Mouse (Mus musculus): ENCODE data around the gene Wfikkn2.

Gene Wfikkn2

DNA sequence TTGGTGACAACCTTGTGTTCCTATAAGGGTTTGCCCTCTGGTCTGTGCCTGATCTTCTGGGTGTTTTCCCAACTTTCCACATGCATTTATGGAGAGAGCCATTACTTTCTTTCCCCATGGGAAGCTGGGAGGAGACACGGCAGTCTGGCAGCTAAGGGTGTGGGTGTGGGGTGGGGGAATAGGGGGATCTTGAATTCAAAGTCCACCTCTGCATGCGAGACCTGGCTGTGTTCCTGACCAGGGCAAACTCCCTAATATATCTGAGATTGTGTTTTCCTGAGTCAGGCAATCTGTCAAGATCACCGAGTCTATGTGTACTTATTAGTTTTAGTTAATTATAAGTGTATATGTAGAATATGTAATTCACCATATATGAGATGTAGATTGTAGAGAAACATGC is 49.5 kb downstream of the Wfikkn2 start:
- in situ Hi-C loops (cut with MboI, MseI) = no loop called here

DNA sequence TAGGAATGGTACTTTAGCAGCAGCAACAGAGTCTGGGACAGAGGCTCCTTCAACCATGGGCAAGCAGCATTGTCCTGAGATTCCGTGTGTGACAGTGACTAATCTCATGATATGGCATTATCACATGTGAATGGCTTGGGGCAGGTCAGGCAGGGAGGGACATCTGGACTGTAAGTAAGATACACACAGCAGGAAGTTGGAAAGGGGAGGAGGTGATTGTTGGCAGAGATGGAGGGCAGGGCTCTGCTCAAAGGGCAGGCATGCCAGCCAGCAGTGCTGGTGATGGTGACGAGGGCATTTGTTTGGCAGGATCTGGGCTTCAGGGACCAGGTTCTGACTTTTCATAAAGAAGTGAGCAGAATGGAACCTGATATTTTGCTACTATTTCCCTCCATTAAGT is 52.7 kb downstream of the Wfikkn2 start:
- in situ Hi-C loops (cut with MboI, MseI) = no loop called here

DNA sequence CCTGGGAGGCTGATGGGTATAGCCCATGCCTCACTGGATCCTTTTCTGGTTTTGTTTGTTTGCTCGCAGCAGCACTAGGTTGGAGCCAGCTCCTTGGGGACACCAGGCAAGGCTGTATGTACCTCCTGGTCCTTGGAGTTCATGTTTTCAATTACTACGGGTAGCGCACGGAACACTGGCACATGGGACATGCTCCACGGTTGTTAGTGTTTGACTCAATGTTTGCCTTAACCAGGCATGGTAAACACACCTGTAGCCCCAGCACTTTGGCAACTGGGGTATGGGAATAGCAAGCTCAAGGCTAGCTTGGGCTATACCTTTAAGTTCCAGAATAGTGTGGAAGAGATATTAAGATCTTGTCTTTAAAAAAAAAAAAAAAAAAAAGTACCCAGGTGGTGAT is 55.1 kb downstream of the Wfikkn2 start:
- in situ Hi-C loops (cut with MboI, MseI) = no loop called here

DNA sequence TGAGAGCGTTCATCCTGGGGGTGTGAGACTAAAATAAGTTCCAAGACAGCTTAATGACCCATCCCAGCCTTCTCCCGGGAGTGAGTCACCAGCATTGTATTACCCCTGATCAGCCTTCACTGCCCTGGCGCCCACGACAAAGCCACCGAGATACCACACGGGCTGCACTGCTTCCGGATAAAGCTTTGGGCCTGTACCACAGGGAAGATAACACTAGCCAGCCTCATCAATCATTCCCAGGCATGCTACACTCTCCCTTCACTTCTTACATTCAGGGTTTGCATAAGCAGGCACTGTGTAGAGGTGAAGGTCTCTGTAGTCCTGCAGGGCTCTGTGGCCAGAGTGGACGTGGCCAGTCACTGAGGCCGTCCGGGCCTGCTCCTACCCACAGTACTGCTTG is 56.2 kb downstream of the Wfikkn2 start:
- in situ Hi-C loops (cut with MboI, MseI) = no loop called here

Measured in regulatory T cell (primary cell).